In the genomic region with DNA sequence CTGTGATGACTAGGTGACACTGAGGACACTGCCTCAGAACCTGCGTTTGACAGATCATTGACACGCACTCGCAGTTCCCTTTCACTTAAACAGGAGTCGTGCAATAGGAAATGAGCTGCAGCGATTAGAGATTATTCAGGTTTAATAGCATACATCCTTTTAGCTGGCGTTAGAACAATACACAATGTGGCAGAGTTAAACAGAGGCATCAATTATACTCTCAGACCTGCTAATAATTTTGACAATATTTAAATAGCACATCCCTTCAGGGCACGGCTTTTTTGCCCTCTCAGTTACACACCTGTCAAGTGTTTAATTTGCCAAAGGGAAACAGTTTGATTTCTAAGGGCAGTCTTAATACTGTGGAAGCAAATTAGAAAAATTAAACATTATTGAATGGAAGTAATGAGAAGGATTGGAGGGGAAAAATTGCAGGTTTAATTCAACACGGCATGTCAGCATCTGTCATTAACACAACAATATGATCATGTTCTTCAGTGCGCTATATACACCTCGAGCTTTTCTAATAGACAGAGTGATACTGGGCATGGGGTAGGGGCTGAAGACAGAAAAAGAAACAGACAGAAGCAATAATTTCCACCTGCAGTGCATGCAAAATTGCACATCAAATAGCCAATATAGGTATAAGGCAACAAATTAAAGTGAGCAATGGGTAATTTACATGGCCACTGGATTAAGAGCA, we compare ENCODE assay signal across 18 mouse cellular contexts. TPM values are rescaled to one million over a fixed set of nuclear protein-coding genes. Genes with fewer than 3 reads are reported as not detected.
DNase-seq lines count a peak whose midpoint lies in the region; ATAC-seq lines count a peak whose summit lies in the region.
"Had no signal": no experiment of that assay in that cellular context is flagged by ENCODE, and none has a peak within 500 bp of the region (broad histone marks: within the 10 kb centered on the region; RNA-seq: fewer than 3 reads in every experiment).

No protein-coding gene starts in this region.

- intact Hi-C loops in gastrocnemius, postnatal 36 days (cut with DNase I), result no loop called here

- ATAC-seq in neural tube, embryonic 11.5 days (ENCODE audit: insufficient read depth, low FRiP score, low TSS enrichment), result 0 out of 2 replicates have a peak, but pooled peaks have one; percentile 2
- ATAC-seq in hindbrain, embryonic 12.5 days (ENCODE audit: low FRiP score), result peak; percentile 75
- ATAC-seq in midbrain, embryonic 15.5 days (replicated peaks), result peak; percentile 75
- ATAC-seq in erythroid progenitor cell, adult 5-6 weeks (replicated peaks; ENCODE audit: low FRiP score, poor library complexity, severe bottlenecking), result no peak

- H3K9me3 ChIP-seq in neural tube, embryonic 11.5 days (ENCODE audit: control insufficient read depth, low read length), result no peaks in the 10 kb centered on the region
- no peaks in the 10 kb centered on the region for H3K9me3 ChIP-seq in hindbrain, embryonic 12.5 days (replicated peaks)
- H3K9me3 ChIP-seq in midbrain, embryonic 15.5 days, result no peaks in the 10 kb centered on the region
- H3K9me3 ChIP-seq: embryonic facial prominence, embryonic 13.5 days; limb, embryonic 13.5 days; liver, embryonic 13.5 days; lung, embryonic 15.5 days had no signal

- no peak for DNase-seq in neural tube, embryonic 11.5 days (ENCODE audit: low spot score)
- no peak for DNase-seq in neural tube, embryonic 10.5 days (ENCODE audit: extremely low spot score, low spot score)
- DNase-seq in cerebellum, postnatal 36 days, result no peak
- DNase-seq in gastrocnemius, postnatal 36 days, result no peak
- DNase-seq: adrenal gland, adult 8-10 months; cerebellum, postnatal 10 days; kidney, adult 11 months; layer of hippocampus, postnatal 36 days; liver, embryonic 13.5 days; right cerebral cortex, postnatal 25 days had no signal

- H3K36me3 ChIP-seq in neural tube, embryonic 11.5 days (ENCODE audit: control insufficient read depth, insufficient read depth, low read length), result no peaks in the 10 kb centered on the region
- no peaks in the 10 kb centered on the region for H3K36me3 ChIP-seq in hindbrain, embryonic 12.5 days
- H3K36me3 ChIP-seq in midbrain, embryonic 15.5 days (replicated peaks), result no peaks in the 10 kb centered on the region
- H3K36me3 ChIP-seq: liver, embryonic 13.5 days had no signal

- no peak overlapping the region for H3K4me3 ChIP-seq in neural tube, embryonic 11.5 days (ENCODE audit: low read depth, low read length)
- no peak overlapping the region for H3K4me3 ChIP-seq in hindbrain, embryonic 12.5 days
- no peak overlapping the region for H3K4me3 ChIP-seq in midbrain, embryonic 15.5 days
- H3K4me3 ChIP-seq: embryonic facial prominence, embryonic 13.5 days; limb, embryonic 13.5 days; liver, embryonic 13.5 days; lung, embryonic 15.5 days had no signal

- H3K4me1 ChIP-seq in neural tube, embryonic 11.5 days (ENCODE audit: control insufficient read depth, insufficient read depth, low read length), result no peaks in the 10 kb centered on the region
- peaks cover 2% of the 10 kb centered on the region; the same call in 1 of the 2 replicates for H3K4me1 ChIP-seq in hindbrain, embryonic 12.5 days
- H3K4me1 ChIP-seq in midbrain, embryonic 15.5 days, result peaks cover 11% of the 10 kb centered on the region
- H3K4me1 ChIP-seq: embryonic facial prominence, embryonic 13.5 days; liver, embryonic 13.5 days had no signal

- H3K27me3 ChIP-seq in neural tube, embryonic 11.5 days (ENCODE audit: control insufficient read depth, insufficient read depth, low read length), result no peaks in the 10 kb centered on the region
- H3K27me3 ChIP-seq in hindbrain, embryonic 12.5 days, result no peaks in the 10 kb centered on the region
- no peaks in the 10 kb centered on the region for H3K27me3 ChIP-seq in midbrain, embryonic 15.5 days (replicated peaks)
- H3K27me3 ChIP-seq: embryonic facial prominence, embryonic 13.5 days; limb, embryonic 13.5 days; liver, embryonic 13.5 days; lung, embryonic 15.5 days had no signal

- H3K27ac ChIP-seq in neural tube, embryonic 11.5 days (ENCODE audit: low read depth, low read length), result no peak overlapping the region
- H3K27ac ChIP-seq in hindbrain, embryonic 12.5 days, result no peak overlapping the region
- no peak overlapping the region for H3K27ac ChIP-seq in midbrain, embryonic 15.5 days
- H3K27ac ChIP-seq: embryonic facial prominence, embryonic 13.5 days; limb, embryonic 13.5 days; liver, embryonic 13.5 days; lung, embryonic 15.5 days; macrophage had no signal

- no peak overlapping the region for H3K9ac ChIP-seq in neural tube, embryonic 11.5 days (ENCODE audit: low read length)
- H3K9ac ChIP-seq in hindbrain, embryonic 12.5 days, result no peak overlapping the region
- no peak overlapping the region for H3K9ac ChIP-seq in midbrain, embryonic 15.5 days
- H3K9ac ChIP-seq: embryonic facial prominence, embryonic 13.5 days; limb, embryonic 13.5 days; liver, embryonic 13.5 days; lung, embryonic 15.5 days had no signal

- 84% methylated on average over 10 of the region's 10 CpGs for WGBS in neural tube, embryonic 11.5 days
- 60% methylated on average over 10 of the region's 10 CpGs for WGBS in hindbrain, embryonic 12.5 days
- WGBS in midbrain, embryonic 15.5 days, result 36% methylated on average over 10 of the region's 10 CpGs

- no peak overlapping the region for H3K4me2 ChIP-seq in neural tube, embryonic 11.5 days (ENCODE audit: low read depth)
- no peak overlapping the region for H3K4me2 ChIP-seq in hindbrain, embryonic 12.5 days (replicated peaks)
- peak overlapping the region; percentile 30 for H3K4me2 ChIP-seq in midbrain, embryonic 15.5 days
- H3K4me2 ChIP-seq: embryonic facial prominence, embryonic 13.5 days; limb, embryonic 13.5 days; liver, embryonic 13.5 days; lung, embryonic 15.5 days had no signal

RNA-seq across cellular contexts. Expression of a gene that starts 27.1 kb away (rescaled TPM):
- polyA plus RNA-seq in neural tube, embryonic 11.5 days (2014; fragmentation: Nextera tagmentation; extraction: Ambion mirVana), result 44.0 and 51.3 TPM in 2 replicates
- polyA plus RNA-seq in hindbrain, embryonic 12.5 days (2016; fragmentation: Nextera tagmentation; extraction: Ambion mirVana), result 40.1 and 44.0 TPM in 2 replicates
- polyA plus RNA-seq in midbrain, embryonic 15.5 days (2015; fragmentation: Nextera tagmentation; extraction: Ambion mirVana), result 14.8 and 15.5 TPM in 2 replicates
- total RNA-seq in erythroid progenitor cell, adult 5-6 weeks (2015; ENCODE audit: low replicate concordance), result 0.36 TPM in 1 of 2 replicates, not detected in the other
- not detected in 2 replicates for total RNA-seq in erythroid progenitor cell, adult 5-6 weeks (2017; ENCODE audit: low replicate concordance)
- 10 to 100 TPM; 44.1 to 47.1 TPM for total RNA-seq in gastrocnemius, postnatal 36 days (2021)
- total RNA-seq: monocyte, adult 5-6 weeks had no signal
- polyA plus RNA-seq: macrophage had no signal
